Mouse (Mus musculus) lung, postnatal 0 days (tissue): ENCODE measurements around the gene Enpp1.

ENCODE experiments used
- CTCF ChIP-seq: IDR thresholded peaks from 2 replicates; pipeline ENCODE4 v1.5.1; 2016; ENCODE audit warnings: antibody characterized with exemption, mild to moderate bottlenecking
- EP300 ChIP-seq: IDR thresholded peaks from 2 replicates; pipeline ENCODE4 v1.6.1; 2016; ENCODE audit warnings: antibody characterized with exemption, mild to moderate bottlenecking, control low read depth

- no peak for TF ChIP-seq CTCF
- TF ChIP-seq EP300: no peak
These were observed 82.8 kb downstream of the Enpp1 start for GRCm38 (mm10) chr10:24629086-24629720.
